Mouse (Mus musculus): Measurements from ENCODE around the gene Olfr1057. TPM values are rescaled to one million over a fixed set of nuclear protein-coding genes. Genes with fewer than 3 reads are reported as not detected.
"Not testable (repeated sequence)": the region's sequence is repeated elsewhere in the genome, so short reads cannot be mapped to it uniquely, and the experiment has no call there.

Olfr1057 gene
- total RNA-seq (2012; rRNA removed) (not detected in 2 replicates), total RNA-seq (2014; rRNA removed) (not detected in 2 replicates), polyA plus RNA-seq (2012; ENCODE audit: insufficient read length, low read depth) (not detected in 2 replicates)

GRCm38 (mm10) chr2:86378293-86378692, at the start of gene Olfr1057:
Gene Olfr1057, minus strand, starts transcription at chr2:86378393.
- Histone ChIP-seq H3K79me2 (replicated peaks; ENCODE audit: control insufficient read depth, extremely low read depth, insufficient read depth, poor library complexity, severe bottlenecking) (no peaks in the 10 kb centered on the region), H3K4me2 (ENCODE audit: insufficient read depth, low read depth, poor library complexity, severe bottlenecking) (no peak within 1 kb of the TSS), H3K27me3 (replicated peaks) (no peaks in the 10 kb centered on the region), H3K27ac (ENCODE audit: insufficient read depth, low read depth) (no peak within 1 kb of the TSS), H3K4me3 (replicated peaks in 1 of 3; ENCODE audit: low read depth in 2 of 3, low read length in 2 of 3, poor library complexity in 1 of 3) (no peak within 1 kb of the TSS), H3K36me3 (replicated peaks in 1 of 2; ENCODE audit: control insufficient read depth in 1 of 2, insufficient read depth in 1 of 2, low read length in 1 of 2) (no peaks in the 10 kb centered on the region), H3K9ac (ENCODE audit: insufficient read depth, low read depth) (no peak within 1 kb of the TSS), H3K4me1 (ENCODE audit: control insufficient read depth in 1 of 2, insufficient read depth in 2 of 2) (no peaks in the 10 kb centered on the region), H3K9me3 (replicated peaks; ENCODE audit: low read length) (peaks cover 4% of the 10 kb centered on the region)
- TF ChIP-seq JUND (conservative IDR thresholded peaks at IDR 0.05; ENCODE audit: low read depth, low read length): no peak
- no peak for TF ChIP-seq ZKSCAN1 (IDR thresholded peaks at IDR 0.05; ENCODE audit: borderline replicate concordance, low read depth, low read length)
- no peak for TF ChIP-seq MAZ (IDR thresholded peaks at IDR 0.05; ENCODE audit: low read depth, low read length)
- TF ChIP-seq MYC (IDR thresholded peaks at IDR 0.05; ENCODE audit: low read depth, low read length): no peak
- no peak for TF ChIP-seq NELFE (IDR thresholded peaks at IDR 0.05; ENCODE audit: low read depth, low read length)
- no peak for TF ChIP-seq ELF1 (IDR thresholded peaks at IDR 0.05; ENCODE audit: low read depth, low read length)
- TF ChIP-seq MAFK (IDR thresholded peaks at IDR 0.05; ENCODE audit: insufficient replicate concordance, low read length): no peak
- TF ChIP-seq EP300 (IDR thresholded peaks at IDR 0.05; ENCODE audit: low read length): no peak
- TF ChIP-seq USF1 (IDR thresholded peaks at IDR 0.05; ENCODE audit: low read depth, low read length): no peak
- no peak for TF ChIP-seq BHLHE40 (IDR thresholded peaks at IDR 0.05; ENCODE audit: low read depth, low read length)
- no peak for TF ChIP-seq ETS1 (conservative IDR thresholded peaks at IDR 0.05; ENCODE audit: low read depth, low read length)
- no peak for TF ChIP-seq SIN3A (IDR thresholded peaks at IDR 0.05; ENCODE audit: low read length)
- TF ChIP-seq SMC3 (IDR thresholded peaks at IDR 0.05; ENCODE audit: low read depth, low read length): no peak
- no peak for TF ChIP-seq RCOR1 (conservative IDR thresholded peaks at IDR 0.05; ENCODE audit: low read depth, low read length)
- TF ChIP-seq GABPA (IDR thresholded peaks at IDR 0.05; ENCODE audit: insufficient replicate concordance, low read depth, low read length): no peak
- TF ChIP-seq MEF2A (IDR thresholded peaks at IDR 0.05; ENCODE audit: borderline replicate concordance, low read depth, low read length): no peak
- no peak for TF ChIP-seq KAT2A (IDR thresholded peaks at IDR 0.05; ENCODE audit: insufficient replicate concordance, low read length)
- TF ChIP-seq ZC3H11A (IDR thresholded peaks at IDR 0.05; ENCODE audit: low read depth, low read length): no peak
- TF ChIP-seq MAX (IDR thresholded peaks at IDR 0.05; ENCODE audit: low read length): no peak
- no peak for TF ChIP-seq HCFC1 (IDR thresholded peaks at IDR 0.05; ENCODE audit: low read depth, low read length)
- DNase-seq (ENCODE audit: extremely low read depth): no peak
- dilution Hi-C loops (cut with MboI; ENCODE audit: extremely low pct_ligation_motif_present, extremely low pct_unique_long_range_greater_than_20kb, low sequenced_read_pairs) (no loop called here), in situ Hi-C loops (cut with MboI; ENCODE audit: low pct_ligation_motif_present, low pct_unique_long_range_greater_than_20kb, low sequenced_read_pairs) (no loop called here)

GRCm38 (mm10) chr2:86426649-86427048, 48.5 kb upstream of the Olfr1057 start, which contains the start of gene Olfr1062:
Gene Olfr1062, minus strand, starts transcription at chr2:86426749.
- H3K27me3 ChIP-seq (replicated peaks); H3K9ac ChIP-seq (ENCODE audit: insufficient read depth, low read depth); H3K4me1 ChIP-seq (ENCODE audit: control insufficient read depth in 1 of 2, insufficient read depth in 2 of 2); H3K4me3 ChIP-seq (replicated peaks in 1 of 3; ENCODE audit: low read depth in 2 of 3, low read length in 2 of 3, poor library complexity in 1 of 3); H3K27ac ChIP-seq (ENCODE audit: insufficient read depth, low read depth); H3K79me2 ChIP-seq (replicated peaks; ENCODE audit: control insufficient read depth, extremely low read depth, insufficient read depth, poor library complexity, severe bottlenecking); H3K36me3 ChIP-seq (replicated peaks in 1 of 2; ENCODE audit: control insufficient read depth in 1 of 2, insufficient read depth in 1 of 2, low read length in 1 of 2); H3K4me2 ChIP-seq (ENCODE audit: insufficient read depth, low read depth, poor library complexity, severe bottlenecking); dilution Hi-C loops (cut with MboI; ENCODE audit: extremely low pct_ligation_motif_present, extremely low pct_unique_long_range_greater_than_20kb, low sequenced_read_pairs); DNase-seq (ENCODE audit: extremely low read depth); H3K9me3 ChIP-seq (replicated peaks; ENCODE audit: low read length); in situ Hi-C loops (cut with MboI; ENCODE audit: low pct_ligation_motif_present, low pct_unique_long_range_greater_than_20kb, low sequenced_read_pairs): not testable (repeated sequence)
